Mouse (Mus musculus) urinary bladder, adult 2 months (tissue): Measurements from ENCODE around the gene Anapc2. TPM values are rescaled to one million over a fixed set of nuclear protein-coding genes. Genes with fewer than 3 reads are reported as not detected.
A peak's percentile ranks its signal among the peaks of the same experiment; 100 is the strongest.

Source experiments
- DNase-seq: peaks from one replicate; pipeline ENCODE4 v3.0.0; 2022; ENCODE audit warnings: low spot score
- polyA plus RNA-seq: library from polyadenylated mRNA; depleted of rRNA; stranded (reverse); fragments of >200 nt; gene quantifications from 2 replicates; pipeline ENCODE4 v1.2.3, GENCODE M21; 2012; rRNA removed

The Anapc2 gene
- polyA plus RNA-seq = 84.5 and 88.3 TPM in 2 replicates

GRCm38 (mm10) chr2:25271827-25272511 lies at the start of gene Anapc2, which contains the start of gene Ssna1:
TSS of gene Anapc2 (plus strand) at chr2:25272478.
TSS of gene Ssna1 (minus strand) at chr2:25272438.
- DNase-seq = peak; percentile 97

DNA sequence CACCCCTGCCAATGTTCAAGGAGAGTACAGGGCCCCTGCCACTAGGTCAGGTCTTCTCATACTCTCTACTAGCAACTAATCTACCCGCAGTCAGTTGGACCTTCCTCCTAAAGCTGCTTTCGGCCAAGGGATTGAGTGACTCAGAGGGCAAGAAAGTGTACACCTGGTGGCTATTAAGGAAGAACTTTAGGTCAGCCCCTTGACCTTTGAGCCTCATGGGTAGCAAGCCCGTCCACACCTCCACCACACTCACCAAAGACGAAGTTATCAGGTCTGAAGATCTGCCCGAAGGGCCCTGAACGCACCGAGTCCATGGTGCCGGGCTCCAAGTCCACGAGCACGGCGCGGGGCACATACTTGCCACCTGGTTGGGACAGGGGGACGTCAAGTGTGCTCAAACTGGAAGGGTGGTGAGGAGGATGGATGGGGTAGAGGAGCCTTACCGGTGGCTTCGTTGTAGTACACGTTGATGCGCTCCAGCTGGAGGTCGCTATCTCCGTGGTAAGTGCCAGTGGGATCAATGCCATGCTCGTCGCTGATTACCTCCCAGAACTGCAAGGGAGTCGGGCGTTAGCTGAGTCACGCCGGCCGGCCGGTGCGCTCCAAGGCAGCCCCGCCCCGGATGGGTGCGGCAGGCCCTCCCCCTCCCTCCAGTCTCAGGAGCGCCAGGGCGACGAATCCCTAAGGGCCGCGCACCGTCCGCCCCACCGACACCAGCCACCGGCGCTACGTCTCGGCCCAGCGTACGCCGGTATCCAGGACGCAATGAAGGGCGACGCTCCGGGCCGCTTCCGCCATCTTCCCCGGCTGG lies 48.4 kb upstream of the Anapc2 start:
- peak; percentile 87 for DNase-seq

- no peak for DNase-seq
Measured at GRCm38 (mm10) chr2:25224492-25224765, 47.8 kb upstream of the Anapc2 start, which contains the start of gene Tubb4b. TSS of gene Tubb4b (minus strand) at chr2:25224702.

DNA sequence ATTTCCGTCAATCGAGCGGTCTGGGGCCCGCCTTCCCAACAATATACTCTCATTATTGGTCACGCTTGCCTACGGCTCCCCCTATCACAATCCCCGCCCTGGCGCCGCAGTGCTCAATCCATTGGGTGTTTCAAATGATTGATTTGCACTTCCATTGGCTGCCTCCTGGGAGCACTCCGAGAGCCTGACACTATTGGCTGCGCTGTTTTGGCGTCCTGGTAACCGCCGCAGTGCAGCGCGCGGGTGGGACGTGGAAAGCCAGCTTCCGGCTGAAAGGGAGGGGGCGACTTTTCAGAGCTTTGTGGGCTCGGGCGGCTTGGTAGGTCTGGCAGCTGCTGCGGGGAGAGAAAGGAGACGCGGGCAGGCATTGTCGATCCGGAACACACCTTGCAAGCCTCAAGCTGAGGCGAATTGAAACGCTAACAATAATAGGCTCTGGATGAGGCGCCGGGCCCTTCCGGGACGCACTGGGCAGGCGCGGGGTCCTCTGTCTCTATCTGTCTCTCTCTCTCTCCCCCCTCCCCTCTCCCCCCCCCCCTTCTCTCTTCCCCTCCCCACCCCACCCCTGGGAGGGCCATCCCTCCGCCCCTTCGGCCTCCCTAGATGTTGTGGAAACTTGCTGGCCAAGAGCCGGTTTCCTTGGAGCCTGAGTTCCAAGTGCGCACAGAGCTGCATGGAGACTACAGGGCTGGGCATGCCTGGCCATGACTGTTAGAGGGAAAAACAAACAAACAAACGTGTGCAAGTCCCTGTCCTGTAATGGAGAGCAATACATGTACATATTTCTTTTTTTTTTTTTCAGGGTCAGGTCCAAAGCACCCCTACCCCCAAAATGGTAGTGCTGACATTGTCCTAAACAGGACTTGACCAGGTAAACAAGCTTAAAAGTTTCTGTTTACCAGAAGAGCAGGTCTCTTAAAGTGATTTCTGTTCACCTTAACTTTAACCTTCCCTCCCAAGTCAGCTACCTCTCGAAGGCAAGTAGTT lies 47.2 kb upstream of the Anapc2 start:
- peak; percentile 89 for DNase-seq

GRCm38 (mm10) chr2:25225811-25226379 lies 46.4 kb upstream of the Anapc2 start:
- no peak for DNase-seq

GRCm38 (mm10) chr2:25226864-25227263 lies 45.4 kb upstream of the Anapc2 start:
- no peak for DNase-seq

- DNase-seq = no peak
Measured at GRCm38 (mm10) chr2:25227406-25227805, 44.9 kb upstream of the Anapc2 start.

- DNase-seq = peak; percentile 74
Measured at GRCm38 (mm10) chr2:25228431-25228889, 43.8 kb upstream of the Anapc2 start.

DNA sequence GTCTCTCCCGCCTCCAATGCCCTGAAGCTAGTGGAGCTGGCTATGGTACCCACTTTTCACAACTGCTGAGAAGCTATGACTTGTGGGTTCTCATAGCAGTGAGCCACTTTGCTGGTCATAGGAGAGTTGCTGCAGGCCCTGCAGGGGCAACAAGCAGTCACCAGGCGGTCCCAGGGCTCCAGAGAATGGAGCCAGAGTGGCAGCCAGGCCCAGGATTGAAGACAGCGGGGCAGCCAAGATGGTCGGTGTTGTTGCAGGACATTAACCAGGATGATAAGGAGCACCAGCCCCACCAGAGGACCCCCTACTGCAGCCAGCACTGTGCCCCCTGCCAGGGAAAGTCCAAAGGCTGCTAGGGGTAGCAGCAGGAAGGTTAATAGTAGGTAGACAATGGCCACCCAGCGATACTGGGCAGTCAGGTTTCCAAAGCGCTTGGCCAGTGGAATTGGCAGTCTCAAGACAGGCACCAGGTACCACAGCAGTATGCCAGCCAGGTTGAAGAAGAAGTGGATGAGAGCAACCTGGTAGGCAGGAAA lies 43.2 kb upstream of the Anapc2 start:
- no peak for DNase-seq

- DNase-seq = no peak
Measured at GRCm38 (mm10) chr2:25229582-25229981, 42.7 kb upstream of the Anapc2 start.

GRCm38 (mm10) chr2:25230581-25230980 lies 41.7 kb upstream of the Anapc2 start:
- no peak for DNase-seq

- no peak for DNase-seq
Measured at GRCm38 (mm10) chr2:25231038-25231437, 41.2 kb upstream of the Anapc2 start.

DNA sequence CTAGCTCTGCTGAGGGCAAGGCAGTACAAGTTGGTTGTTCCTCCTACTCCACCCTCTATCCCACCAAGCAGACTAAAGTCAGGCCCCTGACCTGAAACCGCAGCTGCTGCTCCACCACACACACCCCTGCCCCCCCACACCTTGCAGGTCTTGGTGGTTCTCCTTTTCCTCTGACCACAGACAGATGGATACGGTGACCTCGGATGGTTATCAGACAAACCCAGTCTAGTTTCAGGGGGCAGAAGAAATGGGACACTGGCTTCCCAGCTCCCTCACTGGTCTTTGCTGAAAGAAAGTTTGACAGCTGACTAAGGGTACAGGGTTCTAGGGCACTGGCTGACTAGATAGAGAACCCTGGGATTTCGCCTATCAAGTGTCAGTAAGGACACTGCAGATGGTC lies 38.9 kb upstream of the Anapc2 start:
- no peak for DNase-seq

DNA sequence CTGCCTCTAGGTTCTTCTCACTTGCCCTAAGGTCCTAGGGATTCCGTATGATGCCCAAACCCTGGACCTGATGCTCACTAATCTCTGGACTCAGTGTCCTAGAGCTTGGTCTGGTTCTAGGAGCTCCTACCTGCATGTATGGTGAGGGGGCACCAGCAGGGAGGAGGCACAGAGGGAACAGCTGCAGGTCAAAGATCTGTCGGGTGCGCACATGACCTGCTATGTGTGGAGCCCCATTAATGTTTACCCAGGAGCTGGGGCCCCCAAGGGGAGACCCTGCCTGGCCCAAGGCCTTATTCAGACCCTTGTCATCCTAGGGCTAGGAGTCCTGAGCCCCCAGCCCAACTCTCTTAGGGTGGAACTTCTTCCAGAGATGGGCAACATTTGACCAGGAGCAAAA lies 38.2 kb upstream of the Anapc2 start, which contains the start of gene Slc34a3:
Gene Slc34a3 (minus strand): TSS at position 315 of the 400 bp plus-strand sequence.
- no peak for DNase-seq

DNA sequence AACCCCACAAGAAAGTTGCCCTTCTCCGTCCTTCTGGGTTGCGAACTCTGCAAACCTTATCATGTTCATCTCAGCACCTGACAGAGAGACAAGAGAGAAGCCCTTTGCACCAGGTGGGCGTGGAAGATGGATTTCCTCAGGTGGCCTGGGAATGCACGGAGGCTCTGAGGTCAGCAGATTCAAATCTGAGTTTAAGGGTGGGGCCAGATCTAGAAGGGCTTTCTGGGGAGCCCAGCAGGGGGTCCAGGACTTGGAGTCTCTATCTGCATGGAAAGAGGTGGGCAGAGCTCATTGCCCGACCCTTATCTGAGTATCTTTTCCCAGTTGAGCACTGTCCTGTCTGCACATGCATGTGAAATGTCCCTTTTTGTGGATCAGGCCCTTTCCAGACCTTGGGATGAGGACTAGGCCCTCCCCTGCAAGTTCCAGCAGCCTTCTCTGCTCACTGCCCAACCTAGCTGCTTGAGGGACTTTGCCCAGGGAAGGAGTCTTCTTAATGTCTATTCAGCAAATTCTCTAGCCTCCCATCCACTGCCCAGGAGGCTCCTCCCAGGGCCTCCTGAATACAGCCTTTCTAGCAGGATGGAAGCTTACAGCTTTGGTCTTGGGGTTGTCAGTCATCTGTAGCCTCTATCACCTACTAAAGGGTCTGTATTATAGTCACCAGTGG lies 37.6 kb upstream of the Anapc2 start:
- DNase-seq = no peak

GRCm38 (mm10) chr2:25236614-25237013 lies 35.7 kb upstream of the Anapc2 start, which contains the start of gene Rnf224:
TSS of gene Rnf224 (minus strand) at chr2:25236787.
- no peak for DNase-seq

- DNase-seq = no peak
Measured at GRCm38 (mm10) chr2:25237522-25237921, 34.8 kb upstream of the Anapc2 start.

GRCm38 (mm10) chr2:25238106-25238505 lies 34.2 kb upstream of the Anapc2 start:
- no peak for DNase-seq

- DNase-seq = no peak
Measured at GRCm38 (mm10) chr2:25239766-25240165, 32.5 kb upstream of the Anapc2 start.

GRCm38 (mm10) chr2:25240310-25240709 lies 32.0 kb upstream of the Anapc2 start:
- no peak for DNase-seq
